Mouse (Mus musculus) kidney, adult 11 months (tissue): ENCODE measurements around the gene 2310022B05Rik.
A peak's percentile ranks its signal among the peaks of the same experiment; 100 is the strongest.

ENCODE experiments used
- DNase-seq: peaks from one replicate; pipeline ENCODE4 v3.0.0; 2022

The 2310022B05Rik gene

DNA sequence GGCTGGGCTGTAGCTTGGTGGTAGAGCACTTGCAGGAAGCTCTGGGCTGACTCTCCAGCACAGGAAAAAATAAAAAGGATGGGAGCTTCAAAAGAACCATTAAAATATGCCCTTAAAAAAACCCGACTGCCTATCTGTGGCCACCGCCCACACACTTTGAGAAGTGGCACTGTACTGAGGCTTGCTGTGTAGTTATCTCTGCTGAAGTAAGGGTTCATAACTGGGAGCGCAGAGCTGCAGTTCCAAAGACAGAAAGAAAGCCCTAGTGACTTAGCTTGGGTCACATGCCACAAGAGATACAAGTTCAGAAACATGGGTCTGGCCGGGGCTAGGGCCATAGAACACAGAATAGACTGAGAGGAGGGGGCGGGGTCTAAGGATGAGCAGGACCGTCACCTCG is 5.2 kb downstream of the 2310022B05Rik start:
- no peak for DNase-seq

DNA sequence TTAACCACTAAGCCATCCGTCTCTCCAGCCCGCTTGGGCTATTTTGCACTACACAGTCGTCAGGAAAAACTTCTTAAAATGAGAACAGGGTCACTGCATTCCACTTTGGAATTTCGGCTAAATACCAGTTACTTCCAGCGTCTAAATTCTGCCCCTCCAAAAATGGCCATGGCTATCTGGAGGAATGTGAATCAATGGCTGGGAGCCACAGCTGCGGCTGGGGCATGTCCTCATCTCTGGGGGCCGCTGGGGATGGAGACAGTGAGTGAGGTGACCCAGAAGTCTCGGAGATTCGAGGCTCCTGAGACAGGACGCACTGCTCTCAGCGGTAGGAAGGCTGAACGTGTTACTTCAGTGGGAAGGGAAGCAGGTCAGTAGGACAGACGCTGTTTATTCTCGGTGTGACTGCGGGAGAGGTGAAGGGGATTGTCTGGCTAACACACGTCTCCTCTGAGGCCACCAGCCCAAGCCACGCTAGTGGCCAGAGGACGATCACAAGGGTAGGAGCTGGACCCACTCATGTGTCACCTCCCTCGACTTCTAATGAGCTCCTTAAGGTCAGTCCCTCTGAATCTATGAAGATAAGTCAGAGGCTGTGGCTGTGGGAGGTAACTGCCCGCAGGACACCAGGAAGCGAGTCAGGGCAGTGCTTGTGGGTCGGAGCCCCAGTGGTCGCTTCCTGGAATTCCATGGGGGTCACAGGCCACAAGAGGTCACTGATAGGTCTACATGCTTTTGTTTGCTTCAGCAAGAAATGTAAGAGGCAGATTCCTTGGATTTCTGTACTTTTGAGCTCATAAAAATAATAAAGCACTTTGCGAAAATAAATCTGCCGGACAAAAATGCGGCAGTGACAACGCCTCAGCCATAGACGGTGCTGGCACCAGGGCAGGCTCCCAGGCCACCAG is 9.3 kb downstream of the 2310022B05Rik start:
- no peak for DNase-seq

DNA sequence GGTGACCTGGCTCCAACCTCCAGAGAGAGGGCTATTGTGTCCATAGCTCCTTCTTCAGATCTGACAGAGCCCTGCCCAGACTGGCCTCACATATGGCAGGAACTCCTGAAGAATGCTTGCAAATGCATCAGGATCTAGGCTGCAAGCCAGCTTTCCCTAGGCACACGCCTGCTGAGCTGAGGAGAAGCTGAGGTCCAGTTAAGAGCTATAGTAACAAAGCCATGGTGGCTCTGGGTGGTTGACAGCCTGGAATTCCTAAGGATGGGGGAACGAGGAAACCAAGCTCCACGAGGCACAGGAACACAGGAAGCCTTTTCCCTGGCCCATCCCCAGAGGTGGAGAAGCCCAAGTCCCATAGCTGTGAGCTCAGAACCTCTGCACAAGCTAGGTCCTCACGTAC is 10.6 kb downstream of the 2310022B05Rik start:
- no peak for DNase-seq

DNA sequence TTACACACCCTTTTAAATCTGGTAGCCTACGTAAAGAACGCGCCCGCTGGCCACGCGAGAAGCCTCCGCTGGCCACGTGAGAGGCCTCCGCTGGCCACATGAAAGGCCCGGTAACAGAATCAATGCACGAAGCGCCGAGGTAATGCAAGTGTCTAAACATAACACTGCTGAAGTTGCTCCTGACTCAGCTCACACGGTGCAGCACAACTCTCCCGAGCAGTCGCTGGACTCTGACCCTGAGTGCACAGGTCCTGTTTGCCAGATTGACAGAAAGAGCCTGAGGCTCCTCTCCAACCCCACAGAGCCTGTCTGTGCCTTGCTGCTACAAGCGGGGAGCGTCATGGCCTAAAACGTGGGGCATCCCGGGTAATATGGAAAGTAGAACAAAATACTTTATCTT is 11.4 kb downstream of the 2310022B05Rik start:
- DNase-seq = peak; percentile 85

DNA sequence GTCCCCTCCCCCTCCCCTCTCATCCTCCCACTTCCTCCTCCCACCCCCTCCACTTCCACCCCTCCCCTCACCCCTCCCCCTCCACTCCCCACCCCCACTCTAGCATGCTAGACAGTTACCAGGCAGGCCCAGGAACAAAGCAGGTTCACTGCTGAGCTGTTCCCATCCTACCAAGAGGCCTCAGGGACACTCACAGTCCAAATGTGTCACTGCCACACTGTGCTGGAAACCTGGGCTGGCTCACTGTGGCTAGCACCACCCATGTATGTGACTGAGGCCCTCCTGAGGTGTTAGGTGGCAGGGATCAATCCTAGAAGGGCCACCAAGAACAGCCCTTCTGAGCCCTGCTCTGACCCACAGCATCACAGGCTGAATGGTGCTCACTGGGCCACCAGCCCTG is 14.9 kb downstream of the 2310022B05Rik start:
- no peak for DNase-seq

DNA sequence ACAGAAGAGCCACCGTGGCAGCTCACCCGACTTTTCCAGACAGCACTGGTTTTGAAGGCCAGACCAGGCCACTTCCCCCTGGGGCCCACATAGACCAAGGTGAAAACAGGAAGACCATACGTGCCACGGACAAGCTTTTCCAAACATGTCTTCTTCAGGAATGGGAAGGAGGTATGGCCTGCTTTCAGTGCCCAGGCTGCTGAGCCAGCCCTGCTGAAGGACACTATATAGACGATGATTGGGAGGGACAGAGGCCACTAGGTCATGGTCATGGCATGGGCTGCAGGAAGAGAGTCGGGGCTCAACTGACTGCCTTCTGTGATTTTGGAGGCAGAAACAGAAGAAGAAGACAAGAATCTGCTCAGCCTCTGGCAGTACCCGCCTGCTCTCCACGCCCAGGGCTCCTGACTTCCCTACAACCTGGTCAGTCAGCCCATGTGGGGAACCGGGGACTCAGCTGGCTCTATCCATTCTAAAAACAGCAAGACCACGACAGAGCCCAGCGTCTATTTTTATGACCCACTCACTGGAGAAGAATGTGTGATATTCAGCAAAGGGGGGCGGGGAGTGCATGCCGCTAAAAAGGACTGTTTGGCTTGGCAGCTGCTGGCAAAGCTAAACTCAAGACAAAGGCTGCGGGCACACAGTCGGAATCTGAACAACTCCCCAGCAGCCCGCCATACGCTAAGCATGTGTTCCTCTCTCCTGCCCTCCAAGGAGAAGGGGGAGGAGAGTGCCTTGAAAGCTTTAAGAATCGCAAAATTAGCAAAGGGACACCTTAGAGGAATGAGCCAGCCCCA is 19.4 kb downstream of the 2310022B05Rik start:
- peak; percentile 61 for DNase-seq

DNA sequence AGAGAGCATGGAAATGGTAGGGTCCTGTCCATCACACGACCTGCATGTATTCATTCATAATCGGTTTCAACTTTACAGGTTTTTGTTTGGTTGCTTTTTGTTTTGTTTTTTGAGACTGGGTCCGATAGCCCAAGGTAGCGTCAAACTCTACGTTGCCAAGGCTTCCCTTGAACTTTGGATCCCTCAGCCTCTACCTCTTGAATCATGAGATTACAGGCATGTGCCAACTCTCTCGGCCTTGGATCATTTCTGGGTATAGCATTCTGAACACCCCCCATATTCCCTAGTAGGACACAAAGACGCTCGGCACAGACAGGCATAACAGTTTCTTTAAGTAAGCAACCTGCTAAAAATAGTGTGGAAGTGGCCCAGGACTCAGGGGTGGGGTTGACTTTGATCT is 21.6 kb downstream of the 2310022B05Rik start:
- DNase-seq = no peak

DNA sequence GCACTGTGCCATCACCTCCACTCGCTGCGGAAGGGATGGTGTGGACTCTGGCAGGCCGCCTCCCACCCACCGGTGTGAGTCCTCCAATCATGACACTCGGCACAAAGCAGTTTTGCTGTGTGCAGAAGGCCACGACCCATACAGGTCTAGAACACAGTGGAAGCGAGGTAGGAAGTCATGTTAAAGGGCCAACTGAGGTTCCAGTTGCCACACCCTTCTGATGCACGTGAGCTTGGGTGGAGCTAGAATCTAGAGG is 28.0 kb downstream of the 2310022B05Rik start:
- DNase-seq = no peak

DNA sequence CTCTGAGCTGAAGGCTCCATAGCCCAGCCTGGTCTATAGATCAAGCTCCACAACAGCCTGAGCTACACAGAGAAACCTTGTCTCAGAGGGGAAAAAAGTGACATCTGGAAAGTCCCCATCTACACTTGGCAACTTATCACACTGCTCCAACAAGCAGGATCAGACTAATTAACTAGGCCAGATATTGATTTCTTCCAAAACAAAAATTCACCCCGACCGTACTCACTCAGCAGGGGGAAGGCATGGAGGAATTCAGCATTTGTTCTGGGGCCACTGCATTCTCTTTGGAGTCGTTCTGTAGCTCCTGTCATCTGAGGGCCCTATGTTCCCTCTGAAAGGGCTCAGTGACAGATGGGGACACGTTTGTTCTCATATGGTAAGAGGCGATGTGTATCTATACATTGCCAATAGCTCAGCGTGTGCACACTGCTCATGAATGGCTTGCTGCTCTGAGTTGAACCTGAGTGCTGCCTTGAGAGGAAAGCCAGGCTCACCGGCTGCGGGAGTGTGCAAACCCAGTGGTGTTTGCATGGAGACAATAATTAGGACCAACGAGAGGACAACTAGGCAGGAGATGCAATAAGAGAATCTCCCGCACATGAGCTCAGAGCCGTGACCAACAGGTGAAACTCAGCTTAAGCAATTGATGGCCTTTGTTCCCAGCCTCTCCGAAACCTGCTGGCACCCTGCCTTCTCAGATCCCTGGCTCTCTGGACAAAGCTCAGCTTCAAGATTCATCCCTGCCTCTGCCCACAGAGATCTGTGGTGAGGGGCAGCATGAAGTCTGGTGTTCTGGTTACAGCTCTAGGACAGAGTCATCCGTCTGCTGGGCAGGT is 28.5 kb downstream of the 2310022B05Rik start:
- DNase-seq = peak; percentile 25

DNA sequence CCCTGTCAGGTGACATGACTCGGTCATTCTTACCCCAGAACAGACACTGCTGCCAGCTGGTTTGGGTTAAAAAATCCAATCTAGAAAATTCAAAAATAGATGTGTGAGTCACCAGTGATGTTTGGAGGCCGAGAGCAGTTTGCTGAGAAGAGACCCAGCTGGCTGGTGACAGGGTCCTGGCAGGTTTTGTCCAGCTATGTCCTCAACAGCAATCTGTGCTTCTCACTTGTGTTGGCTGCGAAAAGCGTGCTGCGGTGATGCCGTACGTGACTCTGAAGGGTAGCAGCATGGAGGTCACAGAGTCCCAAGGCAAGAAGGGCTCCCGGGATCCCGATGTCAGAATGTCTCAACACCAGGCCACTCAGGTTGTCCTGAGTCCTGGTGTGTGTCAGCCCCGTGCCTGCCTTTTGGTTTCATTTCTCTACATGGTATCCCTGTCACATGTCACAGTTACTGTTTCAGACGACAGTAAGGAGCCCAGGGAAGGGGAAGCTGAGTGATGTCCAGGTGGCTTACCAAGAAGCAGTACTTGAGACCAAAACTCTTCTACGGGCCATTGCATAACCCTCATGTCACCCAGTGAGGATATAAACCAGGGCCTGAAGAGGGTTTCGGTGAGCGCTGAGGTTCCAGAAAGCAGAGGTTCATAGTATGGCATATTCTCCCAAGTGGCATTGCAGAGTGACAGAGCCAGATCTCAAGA is 30.0 kb downstream of the 2310022B05Rik start:
- DNase-seq = peak; percentile 46

DNA sequence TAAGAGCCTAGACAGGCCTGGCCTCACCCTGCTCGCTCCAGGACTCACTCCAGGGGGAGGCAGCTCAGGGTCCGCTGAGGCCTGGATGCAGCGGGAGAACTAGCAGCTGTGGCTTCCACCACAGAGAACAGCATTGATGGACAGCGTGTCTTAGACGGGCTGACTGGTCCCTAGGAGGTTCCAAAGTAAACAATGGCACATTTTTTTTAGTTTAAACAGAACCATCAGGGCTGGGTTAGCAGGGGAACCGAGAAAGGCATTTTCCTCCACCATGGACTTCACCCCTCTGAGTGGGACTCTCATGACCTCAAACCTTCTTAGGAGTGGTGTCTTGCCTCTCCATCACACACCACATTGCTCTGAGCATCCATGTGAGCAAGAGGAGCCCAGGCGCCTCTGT is 31.2 kb downstream of the 2310022B05Rik start:
- no peak for DNase-seq

DNA sequence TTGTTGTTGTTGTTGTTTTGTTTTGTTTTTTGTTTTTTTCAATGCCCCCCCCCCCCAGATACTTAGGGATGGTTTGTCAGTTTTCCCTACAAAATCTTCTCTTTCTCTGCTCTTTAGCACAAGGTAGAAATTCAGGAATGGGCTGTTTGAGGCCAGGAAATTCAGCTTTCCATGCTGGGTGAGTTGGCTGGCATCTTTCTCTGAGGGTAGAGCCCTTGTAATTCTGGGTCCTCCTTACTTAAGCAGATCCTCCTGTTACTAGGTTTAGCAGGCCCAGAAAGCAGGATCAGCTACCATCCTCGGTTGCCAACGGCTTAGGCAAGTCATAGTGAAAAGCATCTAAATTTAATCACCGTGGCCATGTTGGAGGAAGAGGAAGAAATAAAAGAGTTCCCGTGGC is 32.3 kb downstream of the 2310022B05Rik start:
- DNase-seq = no peak

DNA sequence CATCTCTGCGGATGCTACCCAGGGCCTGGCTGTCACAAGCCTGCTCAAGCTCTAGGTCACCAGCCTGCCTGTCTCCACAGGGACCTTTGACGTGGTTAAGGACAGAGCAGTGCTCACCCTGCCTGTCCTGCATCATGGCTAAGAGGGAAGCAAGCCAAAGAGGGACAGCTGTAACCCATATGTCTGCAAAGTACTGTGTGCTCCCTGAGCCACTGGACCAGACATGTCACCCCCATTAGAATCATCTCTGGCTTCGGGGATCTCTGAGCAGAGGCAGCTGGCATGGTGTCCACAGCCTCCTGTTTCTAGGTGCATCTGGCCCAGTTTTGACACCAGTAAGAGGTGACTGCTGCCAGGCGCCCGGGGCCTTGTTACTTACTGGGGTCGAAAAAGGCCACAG is 32.7 kb downstream of the 2310022B05Rik start:
- DNase-seq = peak; percentile 32

DNA sequence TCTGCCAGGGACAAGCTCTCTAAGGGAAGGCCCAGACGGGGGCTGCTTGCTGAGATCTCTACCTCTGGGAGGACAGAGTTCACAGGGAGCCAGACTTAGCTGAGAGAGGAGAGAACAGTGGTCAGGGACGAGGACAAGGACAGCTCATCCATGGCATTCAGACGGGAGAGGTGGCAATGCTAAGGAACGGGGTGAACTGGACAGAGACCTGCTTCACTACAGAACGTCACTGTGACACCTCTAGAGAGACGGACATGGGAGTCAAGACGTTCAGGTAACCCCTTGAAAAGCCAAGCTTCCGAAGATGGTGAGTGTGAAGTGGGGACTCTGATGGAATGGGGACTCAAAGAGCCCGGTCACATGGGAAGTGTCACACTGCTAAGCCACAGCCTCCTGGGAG is 36.9 kb downstream of the 2310022B05Rik start:
- DNase-seq = no peak

DNA sequence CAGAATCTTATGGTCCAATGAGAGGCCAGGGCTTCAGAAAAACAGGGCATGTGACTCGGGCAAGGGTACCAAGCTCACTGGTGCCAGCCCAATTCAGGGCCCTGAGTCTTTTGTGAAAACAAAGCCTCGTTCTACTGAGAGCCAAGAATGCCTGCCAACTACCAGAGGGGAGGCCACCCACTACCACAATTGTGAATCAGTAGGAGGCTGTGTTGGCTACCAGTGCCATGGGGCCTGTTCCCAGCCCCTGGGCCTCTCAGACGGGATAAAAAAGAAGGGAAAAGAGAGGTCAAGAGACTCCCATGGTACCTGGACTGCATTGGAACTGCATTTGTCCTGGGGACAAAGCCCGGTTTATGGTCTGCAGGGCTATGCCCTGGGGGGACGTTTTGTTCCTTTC is 41.9 kb downstream of the 2310022B05Rik start:
- no peak for DNase-seq

DNA sequence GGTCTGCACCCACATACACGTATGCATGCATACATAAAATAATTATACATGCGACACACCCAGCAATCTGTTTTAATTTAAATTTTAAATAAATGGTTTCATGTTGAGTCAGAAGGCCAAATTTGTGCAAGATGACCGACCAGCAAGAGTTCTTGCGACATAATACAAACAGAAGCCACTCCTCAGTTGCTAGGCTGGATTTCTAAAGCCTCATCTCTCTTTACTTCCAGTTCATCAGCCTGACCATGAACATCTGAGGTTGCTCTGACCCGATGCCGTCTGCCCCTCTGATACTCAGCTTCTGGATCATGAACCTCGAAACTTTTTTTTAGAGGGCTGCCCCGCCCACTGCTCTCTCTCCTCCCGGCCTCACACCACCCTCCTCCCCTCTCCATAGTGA is 44.9 kb downstream of the 2310022B05Rik start:
- no peak for DNase-seq

DNA sequence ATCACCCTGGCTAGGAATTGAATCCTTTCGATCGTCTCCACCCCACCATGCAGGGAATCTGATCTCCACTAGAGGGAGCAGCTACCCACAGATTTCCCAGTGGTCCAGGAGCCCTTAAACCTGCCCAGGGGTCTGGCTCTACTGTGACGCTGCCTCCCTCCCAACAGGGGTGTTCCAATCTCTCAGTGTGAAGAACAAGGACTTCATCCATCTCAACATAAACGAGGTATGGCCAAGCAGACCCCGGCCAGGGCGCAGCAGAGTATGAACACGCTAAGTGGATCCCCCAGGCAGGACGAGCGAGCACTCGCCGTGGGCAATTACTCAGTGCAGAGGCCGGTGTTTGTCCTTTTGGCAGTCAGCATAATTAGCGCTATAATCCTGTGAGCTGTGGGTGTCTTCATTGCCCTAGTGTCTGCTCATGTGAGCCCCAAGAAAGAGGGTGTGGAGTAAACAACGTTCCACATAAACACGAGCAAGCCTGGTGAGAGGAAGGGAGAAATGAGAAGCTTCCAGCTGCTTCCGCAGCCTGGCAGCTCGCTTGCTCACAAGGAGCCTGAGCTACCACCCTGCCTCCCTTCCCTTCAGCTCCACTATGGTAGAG is 45.8 kb downstream of the 2310022B05Rik start:
- peak; percentile 51 for DNase-seq

DNA sequence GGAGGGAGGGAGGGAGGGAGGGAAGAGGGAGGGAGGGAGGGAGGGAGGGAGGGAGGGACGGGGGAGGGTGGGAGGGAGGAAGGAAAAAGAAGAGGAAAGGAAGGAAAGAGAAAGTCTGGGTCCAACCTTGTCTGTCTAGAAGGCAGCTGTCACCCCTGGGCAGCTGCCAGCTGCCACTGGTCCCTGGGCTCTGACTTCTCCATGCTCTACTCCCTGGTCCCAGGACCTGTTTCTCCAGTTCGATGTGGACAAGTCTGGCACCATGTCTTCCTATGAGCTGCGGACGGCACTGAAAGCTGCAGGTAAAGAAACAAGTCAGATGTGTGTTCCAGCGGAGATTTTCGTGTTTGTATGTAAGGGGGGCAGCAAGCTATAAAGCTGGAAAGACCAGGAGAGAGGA is 48.8 kb downstream of the 2310022B05Rik start:
- DNase-seq = no peak

DNA sequence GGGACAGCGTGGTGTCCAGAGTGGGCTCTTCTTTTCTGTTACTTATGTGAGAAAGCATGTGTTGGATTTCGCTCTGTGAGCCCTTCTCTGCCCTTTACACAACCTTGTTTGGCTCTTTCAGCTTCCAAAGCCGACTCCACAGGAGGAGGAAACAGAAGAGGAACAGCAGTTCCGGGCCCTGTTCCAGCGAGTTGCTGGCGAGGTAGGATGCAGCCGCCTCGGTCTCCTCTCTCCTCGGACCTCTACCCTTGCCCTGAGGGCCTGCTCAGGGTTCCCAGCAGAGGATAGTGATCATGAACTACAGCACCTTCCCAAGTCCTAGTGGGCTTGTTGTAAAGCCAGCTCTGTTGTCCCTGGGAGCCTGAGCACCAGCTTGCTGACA is 54.2 kb downstream of the 2310022B05Rik start:
- no peak for DNase-seq

DNA sequence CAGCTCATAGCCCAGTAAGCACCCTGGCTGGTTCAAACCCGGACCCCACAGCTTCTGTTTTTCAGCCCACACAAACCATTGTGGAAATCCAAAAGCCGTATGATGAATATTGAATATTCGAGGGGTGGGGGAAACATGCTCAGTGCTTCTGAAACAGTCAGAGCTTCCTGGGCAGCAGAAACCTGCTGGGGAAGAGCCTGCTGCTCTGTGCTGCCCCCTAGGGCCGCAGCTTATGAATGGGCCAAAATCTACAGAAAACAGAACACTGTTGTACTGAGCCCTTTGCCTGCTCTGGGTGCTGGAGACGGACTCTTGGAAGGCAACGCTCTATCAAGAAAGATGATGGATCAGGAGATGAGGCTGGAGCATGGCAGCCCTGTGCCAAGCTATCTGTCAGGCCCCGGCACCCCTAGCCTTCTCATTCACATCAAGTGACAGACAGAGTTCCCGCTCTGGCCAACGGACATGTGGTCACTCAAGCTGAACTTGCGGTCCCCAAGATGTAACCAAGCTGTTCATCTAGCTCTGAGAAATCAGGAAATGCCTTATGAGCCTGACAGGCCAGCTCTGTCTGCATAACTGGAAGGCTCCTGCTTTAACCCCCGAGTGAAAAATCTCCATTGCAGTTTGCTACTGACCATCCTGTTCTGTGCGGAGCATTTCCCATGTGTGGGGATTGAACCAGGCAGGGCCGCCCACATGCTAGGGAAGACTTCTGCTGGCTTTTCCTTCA is 54.8 kb downstream of the 2310022B05Rik start:
- no peak for DNase-seq

DNA sequence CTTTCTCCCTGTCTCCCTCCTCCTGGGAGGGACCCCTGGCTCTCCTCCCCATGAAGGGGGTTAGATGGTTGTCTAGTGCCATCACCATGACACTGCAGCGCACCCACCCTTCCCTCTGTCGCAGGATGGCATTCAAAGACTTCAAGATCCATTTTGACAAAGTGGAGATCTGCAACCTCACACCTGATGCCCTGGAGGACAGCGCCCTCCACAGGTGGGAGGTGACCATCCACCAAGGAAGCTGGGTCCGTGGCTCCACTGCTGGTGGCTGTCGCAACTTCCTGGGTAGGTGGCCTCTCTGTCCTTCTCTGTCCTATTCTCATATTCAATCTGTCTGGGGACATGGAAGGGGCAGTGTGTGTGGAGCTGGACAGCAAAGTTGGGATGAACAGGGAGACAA is 59.1 kb downstream of the 2310022B05Rik start:
- no peak for DNase-seq

DNA sequence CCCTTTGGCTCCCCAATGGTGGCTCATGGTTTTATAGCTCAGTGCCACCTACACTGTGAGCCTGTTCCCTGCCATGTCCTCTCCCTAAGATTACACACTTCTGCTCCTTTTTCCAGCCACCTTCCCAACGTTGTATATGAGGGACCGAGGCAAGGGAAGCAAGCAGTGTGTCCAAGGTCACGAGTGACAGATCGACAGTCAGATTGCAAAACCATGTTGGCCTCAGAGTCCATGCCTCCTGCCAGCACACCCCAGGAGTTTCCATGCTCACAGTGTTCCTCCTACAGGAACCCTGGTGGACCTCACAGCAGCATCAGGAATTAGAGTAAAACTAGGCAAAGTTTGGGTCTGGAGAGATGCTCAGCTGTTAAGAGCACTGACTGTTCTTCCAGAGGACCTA is 73.8 kb downstream of the 2310022B05Rik start:
- no peak for DNase-seq
